Mouse (Mus musculus) stomach, postnatal 0 days (tissue): ENCODE results near the gene Rnf208. TPM values are rescaled to one million over a fixed set of nuclear protein-coding genes. Genes with fewer than 3 reads are reported as not detected.

Source experiments
- ATAC-seq: fragments of 200-750 bp; cut with Nextera tagmentation; 2 replicates; pipeline ENCODE4 v1.8.0; 2017; ENCODE audit not compliant: low FRiP score, low TSS enrichment
- DNase-seq: peaks from one replicate; pipeline ENCODE4 v3.0.0-alpha.2; 2016; ENCODE audit warnings: low spot score
- H3K27ac ChIP-seq: fragments of 300-500 bp; sonication (generic); replicated peaks from 2 replicates; pipeline ENCODE4 v1.5.1; 2014; ENCODE audit warnings: mild to moderate bottlenecking, control low read depth
- H3K27me3 ChIP-seq: fragments of 300-500 bp; sonication (generic); 2 replicates; pipeline ENCODE4 v1.6.1; 2014; ENCODE audit warnings: low read length; ENCODE audit not compliant: control insufficient read depth, insufficient read depth
- H3K36me3 ChIP-seq: fragments of 300-500 bp; sonication (generic); 2 replicates; pipeline ENCODE4 v1.6.1; 2014; ENCODE audit warnings: low read length, mixed read lengths; ENCODE audit not compliant: control insufficient read depth, insufficient read depth
- H3K4me1 ChIP-seq: fragments of 300-500 bp; sonication (generic); replicated peaks from 2 replicates; pipeline ENCODE4 v1.6.1; 2014; ENCODE audit warnings: antibody characterized with exemption; ENCODE audit not compliant: control insufficient read depth, insufficient read depth
- H3K4me2 ChIP-seq: fragments of 300-500 bp; sonication (generic); replicated peaks from 2 replicates; pipeline ENCODE4 v1.6.1; 2014; ENCODE audit warnings: low read depth, mild to moderate bottlenecking, control low read depth, moderate library complexity
- H3K4me3 ChIP-seq: fragments of 300-500 bp; sonication (generic); 2 replicates; pipeline ENCODE4 v1.5.1; 2014; ENCODE audit warnings: low read depth, low read length, control low read depth
- H3K9ac ChIP-seq: fragments of 300-500 bp; sonication (generic); 2 replicates; pipeline ENCODE4 v1.6.1; 2014; ENCODE audit warnings: mild to moderate bottlenecking, low read length, control low read depth, mixed read lengths
- H3K9me3 ChIP-seq: fragments of 300-500 bp; sonication (generic); 2 replicates; pipeline ENCODE4 v1.6.1; 2016; ENCODE audit warnings: low read length; ENCODE audit not compliant: control insufficient read depth
- CTCF ChIP-seq: IDR thresholded peaks from 2 replicates; pipeline ENCODE4 v1.5.1; 2016; ENCODE audit warnings: antibody characterized with exemption, low read depth, mild to moderate bottlenecking, moderate library complexity
- EP300 ChIP-seq: optimal IDR thresholded peaks from 2 replicates; pipeline ENCODE3; 2016; ENCODE audit warnings: antibody characterized with exemption
- WGBS: fragments of 180-500 bp; shearing (Covaris S2); extraction: QIAGEN DNeasy Blood & Tissue Kit; methylation state at CpG from one replicate; pipeline ENCODE4 v1.1.7; 2014; 5-methylcytosine and 5-hydroxymethylcytosine counted together
- polyA plus RNA-seq: library from polyadenylated mRNA; unstranded; fragments of >200 nt; fragmentation: Nextera tagmentation; extraction: Ambion mirVana; gene quantifications from 2 replicates; pipeline ENCODE4 v1.2.1, GENCODE M21; 2015

Rnf208 gene
- 26.8 and 31.7 TPM in 2 replicates for polyA plus RNA-seq

- DNase-seq (peak; percentile 56), ATAC-seq (no peak)
- Histone ChIP-seq H3K4me2 (peak within 1 kb of the TSS; percentile 78), H3K4me3 (peak within 1 kb of the TSS; percentile 45), H3K27me3 (no peaks in the 10 kb centered on the region), H3K9ac (peak within 1 kb of the TSS; percentile 69), H3K27ac (peak within 1 kb of the TSS; percentile 91), H3K36me3 (peaks cover 2% of the 10 kb centered on the region; the same call in 1 of the 2 replicates), H3K9me3 (no peaks in the 10 kb centered on the region), H3K4me1 (peaks cover 7% of the 10 kb centered on the region)
- no peak for TF ChIP-seq EP300
- no peak for TF ChIP-seq CTCF
- WGBS = under 1% methylated on average over 38 of the region's 59 CpGs
These were observed at the start of gene Rnf208, which contains the start of gene Cysrt1 for GRCm38 (mm10) chr2:25242101-25242506. Gene Rnf208, plus strand, starts transcription at chr2:25242255. Gene Cysrt1, minus strand, starts transcription at chr2:25242452.

- Histone ChIP-seq H3K27ac (peak overlapping the region; percentile 82), H3K4me3 (no peak overlapping the region), H3K9me3 (no peaks in the 10 kb centered on the region), H3K36me3 (no peaks in the 10 kb centered on the region), H3K27me3 (no peaks in the 10 kb centered on the region), H3K9ac (no peak overlapping the region), H3K4me1 (peaks cover 4% of the 10 kb centered on the region; the same call in 1 of the 2 replicates), H3K4me2 (0 out of 2 replicates have a peak overlapping the region, but pooled peaks have one; percentile 20)
- DNase-seq (peak; percentile 88), ATAC-seq (peak; percentile 82)
- WGBS = under 1% methylated on average over 6 of the region's 6 CpGs
- peak; percentile 99 for TF ChIP-seq CTCF
- no peak for TF ChIP-seq EP300
These were observed 48.7 kb upstream of the Rnf208 start for GRCm38 (mm10) chr2:25193330-25193770.

DNA sequence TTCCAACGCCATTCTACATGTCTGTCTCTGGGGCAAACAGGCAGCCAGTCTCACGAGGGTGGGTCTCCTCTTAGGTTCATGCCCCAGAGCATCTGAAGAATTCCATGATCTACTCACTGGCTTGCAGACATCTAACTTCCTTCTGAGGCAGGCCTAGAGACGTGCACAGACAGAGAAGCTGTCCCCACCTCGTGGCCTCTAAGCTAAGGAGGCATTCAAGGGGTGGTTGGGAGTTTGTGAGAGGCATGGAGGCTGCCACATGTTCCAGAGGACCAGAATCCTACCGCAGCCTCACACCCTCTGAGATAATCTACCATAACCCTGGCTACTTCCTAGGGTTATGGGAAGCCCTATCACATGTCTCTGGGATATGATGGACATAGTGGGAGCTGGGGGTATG lies 48.0 kb upstream of the Rnf208 start:
- Histone ChIP-seq H3K36me3 (no peaks in the 10 kb centered on the region), H3K4me1 (peaks cover 4% of the 10 kb centered on the region; the same call in 1 of the 2 replicates), H3K9me3 (no peaks in the 10 kb centered on the region), H3K9ac (peak overlapping the region; percentile 27; the same call in 1 of the 2 replicates), H3K4me3 (no peak overlapping the region), H3K27ac (peak overlapping the region; percentile 82), H3K27me3 (no peaks in the 10 kb centered on the region), H3K4me2 (0 out of 2 replicates have a peak overlapping the region, but pooled peaks have one; percentile 11)
- TF ChIP-seq EP300 (no peak), CTCF (no peak)
- ATAC-seq = no peak
- DNase-seq = no peak
- WGBS = 58% methylated on average over 5 of the region's 5 CpGs

DNA sequence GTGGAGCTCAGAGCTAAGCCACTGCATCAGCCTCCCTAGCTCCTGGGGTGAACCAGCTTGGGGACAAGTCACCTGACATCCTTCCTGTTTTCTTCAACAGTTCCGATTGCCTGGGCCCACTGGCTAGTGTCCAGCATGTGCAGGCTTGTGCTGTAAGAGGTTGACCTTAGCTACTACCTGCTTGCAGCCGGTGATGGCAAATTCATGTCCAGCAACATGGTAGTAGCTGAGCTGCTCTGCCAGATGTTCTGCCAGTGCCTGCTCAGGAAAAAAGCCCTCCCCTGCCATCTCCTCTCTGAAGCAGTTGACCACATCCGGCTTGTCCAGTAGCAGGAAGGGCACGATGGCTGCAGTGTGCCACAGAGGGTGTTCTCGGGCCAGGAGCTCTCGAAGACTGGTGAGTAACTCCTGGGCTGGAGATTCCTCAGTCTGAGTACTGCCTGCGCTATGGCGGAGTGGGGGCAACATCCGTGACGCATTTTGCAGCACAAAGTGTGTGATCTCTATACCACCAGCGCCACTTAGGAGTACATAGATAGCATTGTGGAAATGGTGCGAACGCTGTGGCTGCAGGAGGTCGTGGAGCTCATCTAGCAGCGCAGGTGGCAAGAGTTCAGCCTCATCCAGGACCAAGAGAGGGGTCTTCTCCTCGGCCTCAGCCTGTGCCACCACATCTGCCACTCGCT lies 47.4 kb upstream of the Rnf208 start:
- DNase-seq (no peak), ATAC-seq (no peak)
- Histone ChIP-seq H3K36me3 (0 out of 2 replicates have a peak, but pooled peaks cover under 1% of the 10 kb centered on the region), H3K9ac (peak overlapping the region; percentile 65; the same call in 1 of the 2 replicates), H3K9me3 (no peaks in the 10 kb centered on the region), H3K4me3 (peak overlapping the region; percentile 42; the same call in 1 of the 2 replicates), H3K27ac (peak overlapping the region; percentile 93), H3K27me3 (no peaks in the 10 kb centered on the region), H3K4me1 (peaks cover 4% of the 10 kb centered on the region; the same call in 1 of the 2 replicates), H3K4me2 (peak overlapping the region; percentile 62)
- 77% methylated on average over 17 of the region's 17 CpGs for WGBS
- TF ChIP-seq CTCF = no peak
- no peak for TF ChIP-seq EP300

DNA sequence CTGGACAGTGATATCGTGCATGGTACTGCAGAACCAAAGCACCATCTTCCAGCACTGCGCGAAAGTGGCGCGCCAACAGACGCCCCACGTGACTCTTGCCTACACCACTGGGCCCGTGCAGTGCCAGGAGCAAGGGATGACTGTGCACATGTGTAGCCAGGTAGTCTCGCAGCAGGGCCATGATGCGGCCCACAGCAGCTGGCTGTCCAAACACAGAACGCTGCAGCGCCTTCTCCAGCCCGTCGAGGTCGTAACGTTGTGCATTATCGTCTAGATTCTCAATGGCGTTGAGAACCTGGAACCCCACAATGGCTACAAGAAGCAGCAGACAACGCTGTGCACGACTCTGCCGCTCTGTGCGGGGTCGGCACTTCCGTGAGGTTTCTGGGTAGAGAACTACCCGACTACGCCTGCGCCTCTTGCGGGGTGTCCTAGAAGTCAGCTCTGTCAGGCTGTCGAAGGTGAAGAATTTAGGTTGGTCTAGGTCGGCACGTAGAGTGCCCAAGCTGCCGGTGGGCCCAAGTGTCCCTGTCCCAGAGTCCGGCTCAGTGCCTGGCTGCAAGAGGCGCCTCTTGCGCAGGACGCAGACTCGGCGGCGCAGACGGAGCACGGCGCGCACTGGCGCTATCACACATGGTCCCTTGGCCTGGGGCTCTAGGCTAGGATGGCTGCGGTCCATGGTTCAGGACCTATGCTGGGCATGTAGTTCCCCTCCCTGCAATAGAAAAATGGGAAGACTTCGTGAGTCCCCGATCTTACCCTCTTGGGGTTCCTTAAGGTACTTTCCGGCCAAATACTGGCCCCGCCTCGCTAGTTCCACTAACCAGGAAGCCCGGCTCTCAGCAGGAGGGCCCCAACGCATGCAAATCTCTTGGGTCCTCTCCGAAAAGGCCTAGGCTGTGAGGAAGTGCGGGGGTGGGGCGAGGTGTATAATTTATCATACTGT lies 46.6 kb upstream of the Rnf208 start:
- Histone ChIP-seq H3K9ac (peak overlapping the region; percentile 65), H3K36me3 (peaks cover 8% of the 10 kb centered on the region; the same call in 1 of the 2 replicates), H3K9me3 (no peaks in the 10 kb centered on the region), H3K4me1 (peaks cover 4% of the 10 kb centered on the region; the same call in 1 of the 2 replicates), H3K27me3 (no peaks in the 10 kb centered on the region), H3K4me2 (peak overlapping the region; percentile 62), H3K27ac (peak overlapping the region; percentile 93), H3K4me3 (peak overlapping the region; percentile 42)
- DNase-seq (peak; percentile 81), ATAC-seq (peak; percentile 27)
- TF ChIP-seq CTCF (no peak), EP300 (no peak)
- WGBS = 19% methylated on average over 55 of the region's 55 CpGs
